8 mouse cellular contexts compared by ENCODE assay signal in the genomic region with DNA sequence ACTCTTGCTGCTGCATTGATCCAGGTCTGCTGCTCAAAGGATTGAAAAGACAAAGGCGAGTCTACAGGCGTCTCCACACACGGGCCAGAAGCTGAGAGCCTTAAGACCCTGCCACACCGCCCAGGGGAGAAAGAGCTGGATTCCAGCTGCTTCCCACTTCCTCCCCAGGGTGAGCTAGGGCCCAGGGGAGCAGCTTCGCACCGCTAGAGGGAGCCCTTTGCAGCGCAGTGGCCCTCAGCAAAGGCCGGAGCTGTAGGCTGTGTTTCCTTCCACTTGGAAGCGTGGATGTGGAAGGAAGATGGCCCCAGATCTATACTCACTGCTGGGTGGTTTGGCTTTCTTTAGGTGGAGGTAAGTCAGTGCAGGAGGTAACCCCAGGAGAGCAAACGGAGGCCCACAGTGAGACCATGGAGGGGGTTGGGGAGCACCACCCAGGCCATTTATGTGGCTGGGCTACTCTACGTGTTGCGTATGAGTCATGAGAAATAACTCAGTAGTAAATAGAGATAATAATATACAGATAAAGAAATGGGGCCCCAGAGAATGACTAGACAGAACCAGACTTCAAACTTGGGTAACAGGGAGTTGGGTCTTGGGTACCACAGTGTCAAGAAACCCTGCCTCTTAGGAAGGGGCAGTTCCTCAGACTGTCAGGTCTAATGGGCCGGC. TPM values are rescaled to one million over a fixed set of nuclear protein-coding genes. Genes with fewer than 3 reads are reported as not detected.
DNase-seq lines count a peak whose midpoint lies in the region; ATAC-seq and TF ChIP-seq lines count a peak whose summit lies in the region.

No protein-coding gene starts in this region.

- H3K27ac ChIP-seq in midbrain, embryonic 10.5 days (replicated peaks): peak overlapping the region; percentile 79
- no peak overlapping the region for H3K27ac ChIP-seq in midbrain, embryonic 15.5 days
- H3K27ac ChIP-seq in cortical plate, adult 2 months (ENCODE audit: insufficient read depth, low read length): no peak overlapping the region
- no peak overlapping the region for H3K27ac ChIP-seq in intestine, embryonic 15.5 days

- H3K9me3 ChIP-seq in midbrain, embryonic 10.5 days (replicated peaks): peaks cover 11% of the 10 kb centered on the region
- H3K9me3 ChIP-seq in midbrain, embryonic 15.5 days: no peaks in the 10 kb centered on the region
- no peaks in the 10 kb centered on the region for H3K9me3 ChIP-seq in intestine, embryonic 15.5 days

- TF ChIP-seq POLR2A in cortical plate, adult 2 months (IDR thresholded peaks at IDR 0.05; ENCODE audit: extremely low read depth, insufficient read depth, low read length): no peak

- no peaks in the 10 kb centered on the region for H3K36me3 ChIP-seq in midbrain, embryonic 10.5 days
- H3K36me3 ChIP-seq in midbrain, embryonic 15.5 days (replicated peaks): no peaks in the 10 kb centered on the region
- no peaks in the 10 kb centered on the region for H3K36me3 ChIP-seq in intestine, embryonic 15.5 days

- ATAC-seq in midbrain, embryonic 15.5 days (replicated peaks): no peak
- peak; percentile 90 for ATAC-seq in intestine, embryonic 15.5 days
- ATAC-seq in megakaryocyte-erythroid progenitor cell, adult 5-6 weeks (replicated peaks; ENCODE audit: low FRiP score, low TSS enrichment, poor library complexity, severe bottlenecking): peak; percentile 67

- H3K4me3 ChIP-seq in midbrain, embryonic 10.5 days: 0 out of 2 replicates have a peak overlapping the region, but pooled peaks have one; percentile 1
- no peak overlapping the region for H3K4me3 ChIP-seq in midbrain, embryonic 15.5 days
- H3K4me3 ChIP-seq in cortical plate, adult 2 months (ENCODE audit: insufficient read depth, low read length): no peak overlapping the region
- H3K4me3 ChIP-seq in intestine, embryonic 15.5 days (replicated peaks): peak overlapping the region; percentile 11; the same call in 1 of the 2 replicates

- peaks cover 25% of the 10 kb centered on the region for H3K4me1 ChIP-seq in midbrain, embryonic 10.5 days
- H3K4me1 ChIP-seq in midbrain, embryonic 15.5 days: no peaks in the 10 kb centered on the region
- H3K4me1 ChIP-seq in cortical plate, adult 2 months (ENCODE audit: control insufficient read depth, insufficient read depth, low read length): no peaks in the 10 kb centered on the region
- peaks cover 14% of the 10 kb centered on the region; the same call in 1 of the 2 replicates for H3K4me1 ChIP-seq in intestine, embryonic 15.5 days (replicated peaks)

- no peak overlapping the region for H3K4me2 ChIP-seq in midbrain, embryonic 15.5 days
- H3K4me2 ChIP-seq in intestine, embryonic 15.5 days (replicated peaks): peak overlapping the region; percentile 43

- peak; percentile 80 for DNase-seq in midbrain, embryonic 10.5 days (ENCODE audit: low spot score)
- peak; percentile 76 for DNase-seq in gastrocnemius, postnatal 25 days
- peak; percentile 74 to 80 for DNase-seq in left cerebral cortex, postnatal 25 days (ENCODE audit: low spot score in 2 of 2)
- DNase-seq in spleen, adult 18-20 months: peak; percentile 53 to 82

- peak; percentile 86 for TF ChIP-seq CTCF in cortical plate, adult 2 months (IDR thresholded peaks at IDR 0.05; ENCODE audit: extremely low read depth, insufficient read depth, low read length)

- no peak overlapping the region for H3K9ac ChIP-seq in midbrain, embryonic 15.5 days
- H3K9ac ChIP-seq in intestine, embryonic 15.5 days: peak overlapping the region; percentile 4; the same call in 1 of the 2 replicates

- WGBS in midbrain, embryonic 10.5 days: 31% methylated on average over 13 of the region's 13 CpGs
- 29% methylated on average over 13 of the region's 13 CpGs for WGBS in midbrain, embryonic 15.5 days
- 26% methylated on average over 13 of the region's 13 CpGs for WGBS in intestine, embryonic 15.5 days

- peaks cover 40% of the 10 kb centered on the region for H3K27me3 ChIP-seq in midbrain, embryonic 10.5 days (ENCODE audit: low read depth, poor library complexity, severe bottlenecking)
- no peaks in the 10 kb centered on the region for H3K27me3 ChIP-seq in midbrain, embryonic 15.5 days (replicated peaks)
- H3K27me3 ChIP-seq in intestine, embryonic 15.5 days (replicated peaks): no peaks in the 10 kb centered on the region

- intact Hi-C loops in left cerebral cortex, postnatal 25 days (cut with DNase I): loop anchor here (2.0 kb wide), 2 partner anchors 58 to 108 kb away; partner anchors contain the start of gene Socs3

RNA-seq across cellular contexts. Expression of gene Tha1, which starts 39.5 kb away (rescaled TPM):
- 5.0 and 5.2 TPM in 2 replicates for polyA plus RNA-seq in midbrain, embryonic 10.5 days (2016; fragmentation: Nextera tagmentation; extraction: Ambion mirVana)
- polyA plus RNA-seq in midbrain, embryonic 15.5 days (2015; fragmentation: Nextera tagmentation; extraction: Ambion mirVana): 5.3 and 5.6 TPM in 2 replicates
- 9.0 and 11.5 TPM in 2 replicates for polyA plus RNA-seq in cortical plate, adult 2 months (2012; rRNA removed)
- 1 to 10 TPM; 4.7 to 6.1 TPM for total RNA-seq in gastrocnemius, postnatal 25 days (2021)
- polyA plus RNA-seq in intestine, embryonic 15.5 days (2015; fragmentation: Nextera tagmentation; extraction: Ambion mirVana): 7.1 and 9.7 TPM in 2 replicates
- total RNA-seq in left cerebral cortex, postnatal 25 days (2021): 1 to 10 TPM; 3.8 to 4.0 TPM
- 1.8 and 4.9 TPM in 2 replicates for total RNA-seq in megakaryocyte-erythroid progenitor cell, adult 5-6 weeks (2014; fragmentation: Nextera tagmentation)
- 2.8 and 3.8 TPM in 2 replicates for total RNA-seq in megakaryocyte-erythroid progenitor cell, adult 5-6 weeks (2017)

RNA-seq across cellular contexts. Expression of gene Tmem235, which starts 52.3 kb away (rescaled TPM):
- not detected in 2 replicates for polyA plus RNA-seq in midbrain, embryonic 10.5 days (2016; fragmentation: Nextera tagmentation; extraction: Ambion mirVana)
- not detected in 2 replicates for polyA plus RNA-seq in midbrain, embryonic 15.5 days (2015; fragmentation: Nextera tagmentation; extraction: Ambion mirVana)
- 0.04 TPM in 1 of 2 replicates, not detected in the other for polyA plus RNA-seq in cortical plate, adult 2 months (2012; rRNA removed)
- total RNA-seq in gastrocnemius, postnatal 25 days (2021): not detected
- polyA plus RNA-seq in intestine, embryonic 15.5 days (2015; fragmentation: Nextera tagmentation; extraction: Ambion mirVana): not detected in 2 replicates
- total RNA-seq in left cerebral cortex, postnatal 25 days (2021): under 1 TPM in 1 of 2 experiments, not detected in 1; 0.23 TPM
- not detected in 2 replicates for total RNA-seq in megakaryocyte-erythroid progenitor cell, adult 5-6 weeks (2014; fragmentation: Nextera tagmentation)
- not detected in 2 replicates for total RNA-seq in megakaryocyte-erythroid progenitor cell, adult 5-6 weeks (2017)

RNA-seq across cellular contexts. Expression of gene Socs3, which starts 57.0 kb away (rescaled TPM):
- polyA plus RNA-seq in midbrain, embryonic 10.5 days (2016; fragmentation: Nextera tagmentation; extraction: Ambion mirVana): 14.1 and 14.3 TPM in 2 replicates
- 8.7 and 8.9 TPM in 2 replicates for polyA plus RNA-seq in midbrain, embryonic 15.5 days (2015; fragmentation: Nextera tagmentation; extraction: Ambion mirVana)
- polyA plus RNA-seq in cortical plate, adult 2 months (2012; rRNA removed): 5.0 TPM in 2 replicates
- total RNA-seq in gastrocnemius, postnatal 25 days (2021): 1 to 10 TPM; 4.4 to 6.1 TPM
- polyA plus RNA-seq in intestine, embryonic 15.5 days (2015; fragmentation: Nextera tagmentation; extraction: Ambion mirVana): 18.4 and 19.1 TPM in 2 replicates
- 1 to 10 TPM; 3.8 to 4.3 TPM for total RNA-seq in left cerebral cortex, postnatal 25 days (2021)
- total RNA-seq in megakaryocyte-erythroid progenitor cell, adult 5-6 weeks (2014; fragmentation: Nextera tagmentation): not detected in 2 replicates
- total RNA-seq in megakaryocyte-erythroid progenitor cell, adult 5-6 weeks (2017): 2.0 and 3.5 TPM in 2 replicates

Comparison
In these comparisons a context has a peak if more than half of its experiments do, and no peak if none do; other contexts are left out.
1. H3K4me3 ChIP-seq: peak in midbrain, embryonic 10.5 days (single experiment) and intestine, embryonic 15.5 days (single experiment); none in midbrain, embryonic 15.5 days (single experiment) and cortical plate, adult 2 months (single experiment).
2. Peak in every context shown above with its lines, with median percentiles within 50 percentile points of each other: DNase-seq.